Mouse (Mus musculus) liver, adult 2 months (tissue): ENCODE data around the gene Hspb2. TPM values are rescaled to one million over a fixed set of nuclear protein-coding genes. Genes with fewer than 3 reads are reported as not detected.

Experiments used
- DNase-seq: peaks from one replicate; pipeline ENCODE4 v3.0.0-alpha.2; 2011; ENCODE audit warnings: low read depth, low spot score; ENCODE audit errors: extremely low read depth
- H3K27ac ChIP-seq: fragments of 200-500 bp; replicated peaks from 2 replicates; pipeline ENCODE4 v1.5.1; 2012; ENCODE audit warnings: low read depth, mild to moderate bottlenecking, control low read depth, inconsistent platforms, low read length; ENCODE audit not compliant: insufficient read depth
- H3K27me3 ChIP-seq: fragments of 200-500 bp; 2 replicates; pipeline ENCODE4 v1.6.1; 2012; ENCODE audit warnings: mild to moderate bottlenecking, moderate library complexity, low read length, inconsistent platforms; ENCODE audit not compliant: control insufficient read depth, insufficient read depth
- H3K36me3 ChIP-seq: fragments of 200-500 bp; 2 replicates; pipeline ENCODE4 v1.6.1; 2012; ENCODE audit warnings: low read length, inconsistent platforms; ENCODE audit not compliant: control insufficient read depth, insufficient read depth
- H3K4me1 ChIP-seq: fragments of 200-500 bp; 2 replicates; pipeline ENCODE4 v1.6.1; 2011; ENCODE audit warnings: low read length; ENCODE audit not compliant: control insufficient read depth, insufficient read depth
- H3K4me3 ChIP-seq: fragments of 200-500 bp; 2 replicates; pipeline ENCODE4 v1.5.1; 2011; ENCODE audit warnings: low read depth, mild to moderate bottlenecking, control low read depth, low read length, moderate library complexity; ENCODE audit not compliant: insufficient read depth
- H3K79me2 ChIP-seq: fragments of 200-500 bp; 2 replicates; pipeline ENCODE4 v1.6.1; 2012; ENCODE audit warnings: inconsistent platforms, mild to moderate bottlenecking, low read length, moderate library complexity; ENCODE audit not compliant: control insufficient read depth, insufficient read depth
- H3K9ac ChIP-seq: fragments of 200-500 bp; 2 replicates; pipeline ENCODE4 v1.6.1; 2012; ENCODE audit warnings: low read depth, mild to moderate bottlenecking, control low read depth, inconsistent platforms, low read length
- CTCF ChIP-seq: fragments of 200-500 bp; IDR thresholded peaks from 2 replicates; pipeline ENCODE4 v1.5.1; 2011; ENCODE audit warnings: low read depth, low read length, control low read depth
- POLR2A ChIP-seq: fragments of 200-500 bp; IDR thresholded peaks from 2 replicates; pipeline ENCODE4 v1.6.1; 2011; ENCODE audit warnings: low read length, control low read depth; ENCODE audit not compliant: insufficient read depth; ENCODE audit errors: extremely low read depth
- WGBS: fragments of 180-500 bp; shearing (Covaris S2); methylation state at CpG from one replicate; pipeline ENCODE4 v1.1.7; 2018; 5-methylcytosine and 5-hydroxymethylcytosine counted together
- polyA plus RNA-seq: library from polyadenylated mRNA; depleted of rRNA; stranded (reverse); fragments of >200 nt; gene quantifications from 2 replicates; pipeline ENCODE4 v1.2.3, GENCODE M21; 2012
- total RNA-seq: library from RNA; depleted of rRNA; stranded (reverse); fragments of >200 nt; gene quantifications from 2 replicates; pipeline ENCODE4 v1.2.3, GENCODE M21; 2014

Gene Hspb2
- total and polyA plus RNA-seq, 2 experiments = 0.55 to 1.1 TPM

- H3K4me3 ChIP-seq = peak overlapping the region; percentile 83
- WGBS = 11% methylated on average over 7 of the region's 7 CpGs
- H3K27me3 ChIP-seq = no peaks in the 10 kb centered on the region
- H3K79me2 ChIP-seq = peaks cover 3% of the 10 kb centered on the region; the same call in 1 of the 2 replicates
- TF ChIP-seq CTCF (no peak), POLR2A (no peak)
- DNase-seq = peak; percentile 87
- no peaks in the 10 kb centered on the region for H3K36me3 ChIP-seq
- peak overlapping the region; percentile 85 for H3K9ac ChIP-seq
- peak overlapping the region; percentile 90 for H3K27ac ChIP-seq
- peaks cover 3% of the 10 kb centered on the region; the same call in 1 of the 2 replicates for H3K4me1 ChIP-seq
Observed at GRCm38 (mm10) chr9:50745806-50746205, 6.3 kb downstream of the Hspb2 start.

GRCm38 (mm10) chr9:50742744-50743143, 9.4 kb downstream of the Hspb2 start:
- WGBS = 78% methylated on average over 2 of the region's 2 CpGs
- Histone ChIP-seq H3K4me1 (peaks cover 6% of the 10 kb centered on the region; the same call in 1 of the 2 replicates), H3K36me3 (peaks cover 2% of the 10 kb centered on the region; the same call in 1 of the 2 replicates), H3K9ac (no peak overlapping the region), H3K27ac (no peak overlapping the region), H3K4me3 (no peak overlapping the region), H3K79me2 (peaks cover 3% of the 10 kb centered on the region; the same call in 1 of the 2 replicates), H3K27me3 (no peaks in the 10 kb centered on the region)
- DNase-seq = no peak
- TF ChIP-seq POLR2A (no peak), CTCF (no peak)

- TF ChIP-seq POLR2A (no peak), CTCF (no peak)
- 71% methylated on average over 3 of the region's 3 CpGs for WGBS
- no peaks in the 10 kb centered on the region for H3K27me3 ChIP-seq
Observed at GRCm38 (mm10) chr9:50742261-50742660, 9.9 kb downstream of the Hspb2 start.

GRCm38 (mm10) chr9:50740867-50741784, 11.0 kb downstream of the Hspb2 start:
- Histone ChIP-seq H3K36me3 (peaks cover 2% of the 10 kb centered on the region; the same call in 1 of the 2 replicates), H3K27me3 (no peaks in the 10 kb centered on the region), H3K4me1 (peaks cover 6% of the 10 kb centered on the region; the same call in 1 of the 2 replicates), H3K79me2 (peaks cover 3% of the 10 kb centered on the region; the same call in 1 of the 2 replicates), H3K4me3 (no peak overlapping the region), H3K9ac (no peak overlapping the region), H3K27ac (no peak overlapping the region)
- TF ChIP-seq POLR2A = no peak
- TF ChIP-seq CTCF = no peak
- WGBS = 90% methylated on average over 14 of the region's 14 CpGs
- DNase-seq = no peak

More at GRCm38 (mm10) chr9:50742261-50742660, 9.9 kb downstream of the Hspb2 start:
- DNase-seq = no peak
- Histone ChIP-seq H3K36me3 (peaks cover 2% of the 10 kb centered on the region; the same call in 1 of the 2 replicates), H3K9ac (no peak overlapping the region), H3K4me1 (peaks cover 6% of the 10 kb centered on the region; the same call in 1 of the 2 replicates), H3K79me2 (peaks cover 3% of the 10 kb centered on the region; the same call in 1 of the 2 replicates), H3K4me3 (no peak overlapping the region), H3K27ac (no peak overlapping the region)

- peak within 1 kb of the TSS; percentile 55 for H3K27ac ChIP-seq
- WGBS = 7% methylated on average over 36 of the region's 36 CpGs
- H3K36me3 ChIP-seq = peaks cover 2% of the 10 kb centered on the region; the same call in 1 of the 2 replicates
- peak; percentile 88 for DNase-seq
- no peaks in the 10 kb centered on the region for H3K27me3 ChIP-seq
- TF ChIP-seq POLR2A (no peak), CTCF (no peak)
- no peak within 1 kb of the TSS for H3K9ac ChIP-seq
- no peaks in the 10 kb centered on the region; the same call in 1 of the 2 replicates for H3K79me2 ChIP-seq
- peaks cover 3% of the 10 kb centered on the region; the same call in 1 of the 2 replicates for H3K4me1 ChIP-seq
- no peak within 1 kb of the TSS for H3K4me3 ChIP-seq
Observed at GRCm38 (mm10) chr9:50738914-50739870, 13.0 kb downstream of the Hspb2 start, which contains the start of gene Dixdc1. Dixdc1 (minus strand) TSS chr9:50739517.
